Mouse (Mus musculus): ENCODE measurements at regions not wholly inside any gene's neighbourhood (a gene's known extent, or its start where the extent isn't known, plus 50 kb on each side); places are given as distances from the start of the nearest gene placed in this dataset.

DNA sequence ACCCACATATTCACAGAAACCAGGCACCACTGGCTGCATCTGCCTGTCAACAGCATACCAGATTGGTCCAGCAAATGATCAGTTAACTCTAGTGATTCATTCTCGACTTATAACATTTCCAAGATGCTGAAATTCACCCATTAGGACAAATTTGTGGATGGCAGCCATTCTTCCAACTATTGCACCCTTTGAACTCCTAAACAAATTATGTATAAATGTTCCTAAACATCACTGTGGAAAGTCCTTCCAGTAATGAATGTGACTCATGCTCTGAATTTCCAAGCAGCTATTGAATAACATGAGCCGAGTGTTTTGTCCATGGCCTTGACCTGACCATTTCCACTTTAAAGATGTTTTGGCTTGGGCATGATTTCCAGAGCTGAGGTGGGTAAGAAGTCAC, 274.2 kb downstream of the Trib2 start:
- H3K9ac ChIP-seq (ENCODE audit: low read depth, low read length): no peak overlapping the region
- no peak for TF ChIP-seq CTCF (IDR thresholded peaks at IDR 0.05; ENCODE audit: low read depth, low read length)
- no peak for TF ChIP-seq POLR2A (IDR thresholded peaks at IDR 0.05; ENCODE audit: extremely low read depth, insufficient read depth, low read length)
- H3K27me3 ChIP-seq (ENCODE audit: control insufficient read depth, insufficient read depth, low read length): no peaks in the 10 kb centered on the region; the same call in 1 of the 2 replicates
- 55% methylated on average over 2 of the region's 2 CpGs for WGBS
- H3K4me3 ChIP-seq (ENCODE audit: insufficient read depth, low read depth, low read length): no peak overlapping the region
- no peaks in the 10 kb centered on the region for H3K36me3 ChIP-seq (ENCODE audit: control insufficient read depth, insufficient read depth, low read length)
- no peaks in the 10 kb centered on the region for H3K79me2 ChIP-seq (ENCODE audit: control insufficient read depth, insufficient read depth, low read length)
- H3K4me1 ChIP-seq (ENCODE audit: control insufficient read depth, insufficient read depth, low read length): peaks cover 2% of the 10 kb centered on the region; the same call in 1 of the 2 replicates
- DNase-seq (ENCODE audit: extremely low read depth, low read depth, low spot score): no peak
- no peak overlapping the region for H3K27ac ChIP-seq (replicated peaks; ENCODE audit: insufficient read depth, low read depth, low read length)

GRCm38 (mm10) chr12:15536852-15537368, 279.8 kb downstream of the Trib2 start:
- 79% methylated on average over 8 of the region's 8 CpGs for WGBS
- H3K4me3 ChIP-seq (ENCODE audit: insufficient read depth, low read depth, low read length): no peak overlapping the region
- H3K4me1 ChIP-seq (ENCODE audit: control insufficient read depth, insufficient read depth, low read length): no peaks in the 10 kb centered on the region
- TF ChIP-seq CTCF (IDR thresholded peaks at IDR 0.05; ENCODE audit: low read depth, low read length) (no peak), POLR2A (IDR thresholded peaks at IDR 0.05; ENCODE audit: extremely low read depth, insufficient read depth, low read length) (no peak)
- no peaks in the 10 kb centered on the region for H3K36me3 ChIP-seq (ENCODE audit: control insufficient read depth, insufficient read depth, low read length)
- no peak for DNase-seq (ENCODE audit: extremely low read depth, low read depth, low spot score)
- H3K27ac ChIP-seq (replicated peaks; ENCODE audit: insufficient read depth, low read depth, low read length): no peak overlapping the region
- no peak overlapping the region for H3K9ac ChIP-seq (ENCODE audit: low read depth, low read length)
- no peaks in the 10 kb centered on the region; the same call in 1 of the 2 replicates for H3K27me3 ChIP-seq (ENCODE audit: control insufficient read depth, insufficient read depth, low read length)
- H3K79me2 ChIP-seq (ENCODE audit: control insufficient read depth, insufficient read depth, low read length): no peaks in the 10 kb centered on the region

DNA sequence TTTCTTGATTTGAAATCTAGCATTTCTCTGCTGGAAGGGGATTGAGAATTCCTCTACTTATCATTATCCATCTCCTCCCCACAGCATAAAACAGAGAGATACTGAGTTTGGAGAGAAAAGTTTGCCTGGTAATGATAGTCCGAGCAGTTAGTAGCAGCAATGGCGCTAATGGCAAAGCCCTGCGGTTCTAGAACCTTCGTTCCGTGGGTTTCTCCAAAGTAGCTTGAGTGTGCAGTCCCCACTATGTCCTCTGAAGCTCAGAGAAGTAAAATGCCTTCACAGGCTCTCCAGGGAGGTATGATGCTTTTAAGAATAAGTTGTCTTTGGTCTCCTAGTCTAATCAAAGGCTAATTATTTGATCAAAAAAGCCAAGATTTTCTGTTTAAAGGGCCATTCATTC, 280.5 kb downstream of the Trib2 start:
- TF ChIP-seq POLR2A (IDR thresholded peaks at IDR 0.05; ENCODE audit: extremely low read depth, insufficient read depth, low read length) (no peak), CTCF (IDR thresholded peaks at IDR 0.05; ENCODE audit: low read depth, low read length) (no peak)
- no peak overlapping the region for H3K9ac ChIP-seq (ENCODE audit: low read depth, low read length)
- no peak for DNase-seq (ENCODE audit: extremely low read depth, low read depth, low spot score)
- H3K4me1 ChIP-seq (ENCODE audit: control insufficient read depth, insufficient read depth, low read length): no peaks in the 10 kb centered on the region
- no peaks in the 10 kb centered on the region for H3K79me2 ChIP-seq (ENCODE audit: control insufficient read depth, insufficient read depth, low read length)
- WGBS: 91% methylated on average over 5 of the region's 5 CpGs
- no peak overlapping the region for H3K4me3 ChIP-seq (ENCODE audit: insufficient read depth, low read depth, low read length)
- no peaks in the 10 kb centered on the region for H3K36me3 ChIP-seq (ENCODE audit: control insufficient read depth, insufficient read depth, low read length)
- no peaks in the 10 kb centered on the region; the same call in 1 of the 2 replicates for H3K27me3 ChIP-seq (ENCODE audit: control insufficient read depth, insufficient read depth, low read length)
- no peak overlapping the region for H3K27ac ChIP-seq (replicated peaks; ENCODE audit: insufficient read depth, low read depth, low read length)

- DNase-seq (ENCODE audit: extremely low read depth, low read depth, low spot score): peak; percentile 54
- H3K27ac ChIP-seq (replicated peaks; ENCODE audit: insufficient read depth, low read depth, low read length): no peak overlapping the region
- 5% methylated on average over 6 of the region's 6 CpGs for WGBS
Measured at GRCm38 (mm10) chr12:15535822-15536221, 280.9 kb downstream of the Trib2 start.

DNA sequence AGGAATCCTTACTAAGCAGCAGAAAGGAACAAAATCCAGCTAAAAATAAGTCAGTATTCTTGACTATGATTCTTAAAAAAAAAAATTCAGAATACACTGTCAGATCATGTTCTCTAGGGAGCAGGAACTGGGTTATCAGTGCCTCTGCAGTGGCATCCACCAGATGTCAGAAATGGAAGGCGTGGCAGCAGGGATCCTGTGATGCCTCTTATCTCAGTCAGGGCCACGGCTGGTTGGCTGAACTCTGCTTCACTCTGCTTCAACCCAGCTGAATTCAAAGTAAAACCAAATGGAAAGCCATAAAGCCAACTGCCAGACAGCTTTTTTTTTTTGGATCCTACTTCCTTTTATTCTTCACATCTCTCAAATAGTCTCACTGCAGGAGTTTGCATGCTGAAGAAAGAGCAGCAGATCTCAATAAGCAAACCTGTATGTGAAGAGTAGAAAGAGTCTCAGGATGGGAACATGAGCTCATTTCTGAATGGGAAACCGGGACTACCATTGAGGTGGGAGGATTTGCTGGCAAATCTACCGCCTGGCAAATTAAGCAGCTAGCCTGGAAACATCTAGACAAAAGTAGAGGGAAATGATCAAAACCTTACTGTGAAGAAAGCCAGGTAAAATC, 295.8 kb downstream of the Trib2 start:
- no peak overlapping the region for H3K4me3 ChIP-seq (ENCODE audit: insufficient read depth, low read depth, low read length)
- no peak for DNase-seq (ENCODE audit: extremely low read depth, low read depth, low spot score)
- no peaks in the 10 kb centered on the region for H3K79me2 ChIP-seq (ENCODE audit: control insufficient read depth, insufficient read depth, low read length)
- WGBS: 49% methylated on average over 4 of the region's 4 CpGs
- no peaks in the 10 kb centered on the region for H3K4me1 ChIP-seq (ENCODE audit: control insufficient read depth, insufficient read depth, low read length)
- H3K27ac ChIP-seq (replicated peaks; ENCODE audit: insufficient read depth, low read depth, low read length): no peak overlapping the region
- no peak for TF ChIP-seq POLR2A (IDR thresholded peaks at IDR 0.05; ENCODE audit: extremely low read depth, insufficient read depth, low read length)
- TF ChIP-seq CTCF (IDR thresholded peaks at IDR 0.05; ENCODE audit: low read depth, low read length): no peak
- no peak overlapping the region for H3K9ac ChIP-seq (ENCODE audit: low read depth, low read length)
- no peaks in the 10 kb centered on the region for H3K36me3 ChIP-seq (ENCODE audit: control insufficient read depth, insufficient read depth, low read length)
- no peaks in the 10 kb centered on the region; the same call in 1 of the 2 replicates for H3K27me3 ChIP-seq (ENCODE audit: control insufficient read depth, insufficient read depth, low read length)

More at GRCm38 (mm10) chr12:15535822-15536221, 280.9 kb downstream of the Trib2 start:
- Histone ChIP-seq H3K9ac (ENCODE audit: low read depth, low read length) (no peak overlapping the region), H3K79me2 (ENCODE audit: control insufficient read depth, insufficient read depth, low read length) (no peaks in the 10 kb centered on the region), H3K4me1 (ENCODE audit: control insufficient read depth, insufficient read depth, low read length) (no peaks in the 10 kb centered on the region), H3K4me3 (ENCODE audit: insufficient read depth, low read depth, low read length) (no peak overlapping the region), H3K36me3 (ENCODE audit: control insufficient read depth, insufficient read depth, low read length) (no peaks in the 10 kb centered on the region), H3K27me3 (ENCODE audit: control insufficient read depth, insufficient read depth, low read length) (no peaks in the 10 kb centered on the region; the same call in 1 of the 2 replicates)
- TF ChIP-seq CTCF (IDR thresholded peaks at IDR 0.05; ENCODE audit: low read depth, low read length) (peak; percentile 84), POLR2A (IDR thresholded peaks at IDR 0.05; ENCODE audit: extremely low read depth, insufficient read depth, low read length) (no peak)

DNA sequence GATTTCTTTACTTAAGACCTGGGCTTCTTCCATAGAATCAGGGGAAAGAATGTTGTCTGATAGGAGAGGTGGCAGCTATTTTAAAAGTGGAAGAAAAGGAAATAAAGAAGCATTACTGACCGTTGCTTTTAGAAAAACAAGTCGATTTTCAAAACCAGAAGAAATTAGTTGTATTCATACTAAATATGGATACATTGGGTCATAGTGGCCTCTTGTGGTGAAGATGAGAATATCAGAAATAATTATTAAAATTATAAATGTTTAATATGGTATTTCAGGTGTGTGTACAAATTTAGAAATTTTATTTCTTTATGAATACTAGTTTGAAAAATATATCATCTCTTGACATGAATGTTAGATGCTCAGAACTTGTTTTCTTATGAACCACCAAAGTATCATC, 304.7 kb downstream of the Trib2 start:
- H3K4me1 ChIP-seq (ENCODE audit: control insufficient read depth, insufficient read depth, low read length): no peaks in the 10 kb centered on the region
- TF ChIP-seq POLR2A (IDR thresholded peaks at IDR 0.05; ENCODE audit: extremely low read depth, insufficient read depth, low read length) (no peak), CTCF (IDR thresholded peaks at IDR 0.05; ENCODE audit: low read depth, low read length) (no peak)
- H3K9ac ChIP-seq (ENCODE audit: low read depth, low read length): no peak overlapping the region
- WGBS: 42% methylated on average over 2 of the region's 2 CpGs
- H3K36me3 ChIP-seq (ENCODE audit: control insufficient read depth, insufficient read depth, low read length): no peaks in the 10 kb centered on the region
- no peaks in the 10 kb centered on the region for H3K79me2 ChIP-seq (ENCODE audit: control insufficient read depth, insufficient read depth, low read length)
- DNase-seq (ENCODE audit: extremely low read depth, low read depth, low spot score): no peak
- H3K4me3 ChIP-seq (ENCODE audit: insufficient read depth, low read depth, low read length): no peak overlapping the region
- no peak overlapping the region for H3K27ac ChIP-seq (replicated peaks; ENCODE audit: insufficient read depth, low read depth, low read length)
- H3K27me3 ChIP-seq (ENCODE audit: control insufficient read depth, insufficient read depth, low read length): no peaks in the 10 kb centered on the region

All from liver, adult 2 months (tissue).